Mouse (Mus musculus): ENCODE measurements around the gene Wfdc12. TPM values are rescaled to one million over a fixed set of nuclear protein-coding genes. Genes with fewer than 3 reads are reported as not detected.

Wfdc12 gene
- not detected in 2 replicates for polyA plus RNA-seq (2021; fragmentation: Nextera tagmentation)
- long read RNA-seq, experiment 1 = 0 reads
- long read RNA-seq, experiment 2 = 0 reads

DNA sequence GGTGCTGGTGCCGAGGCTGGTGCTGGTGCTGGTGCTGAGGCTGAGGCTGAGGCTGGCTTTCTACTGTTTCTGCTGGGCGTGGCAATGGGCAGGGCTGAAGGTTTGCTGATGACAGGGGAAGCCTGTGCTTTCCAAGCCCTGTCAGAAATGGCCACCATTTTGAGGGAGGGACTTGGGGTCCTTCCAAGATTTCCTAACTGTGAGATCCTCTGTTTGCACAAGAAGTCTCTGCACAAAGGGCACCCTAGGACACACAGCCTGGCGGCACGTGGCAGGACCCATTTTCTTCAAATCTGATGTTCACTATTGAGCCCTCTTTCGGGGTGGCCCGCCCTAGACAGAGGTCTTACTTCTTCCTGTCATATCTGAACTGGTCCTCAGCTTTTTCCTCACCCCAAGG lies at the start of gene Wfdc12:
Gene Wfdc12 (minus strand): TSS at position 33 of the 400 bp plus-strand sequence.

DNA sequence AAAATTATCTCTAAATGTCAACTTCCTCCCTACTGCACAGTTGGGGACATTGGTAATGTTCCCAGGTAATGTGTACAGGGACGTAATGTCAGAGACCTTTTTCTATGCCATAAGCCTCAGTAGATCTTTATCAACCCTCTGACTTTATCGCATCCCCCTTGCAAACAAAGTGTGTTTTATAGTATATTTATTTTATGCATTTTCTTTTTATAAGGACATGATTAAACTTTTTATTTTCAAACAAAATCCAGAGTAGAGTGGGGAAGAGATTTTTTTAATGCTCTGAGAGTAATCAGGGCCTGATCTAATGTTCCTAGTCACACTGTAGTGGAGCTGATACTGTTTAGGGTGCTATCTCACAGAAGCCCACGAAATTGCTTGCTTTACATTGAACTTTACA lies 48.0 kb upstream of the Wfdc12 start, which contains the start of gene Svs2:
Gene Svs2 (minus strand): TSS at position 101 of the 400 bp plus-strand sequence.

DNA sequence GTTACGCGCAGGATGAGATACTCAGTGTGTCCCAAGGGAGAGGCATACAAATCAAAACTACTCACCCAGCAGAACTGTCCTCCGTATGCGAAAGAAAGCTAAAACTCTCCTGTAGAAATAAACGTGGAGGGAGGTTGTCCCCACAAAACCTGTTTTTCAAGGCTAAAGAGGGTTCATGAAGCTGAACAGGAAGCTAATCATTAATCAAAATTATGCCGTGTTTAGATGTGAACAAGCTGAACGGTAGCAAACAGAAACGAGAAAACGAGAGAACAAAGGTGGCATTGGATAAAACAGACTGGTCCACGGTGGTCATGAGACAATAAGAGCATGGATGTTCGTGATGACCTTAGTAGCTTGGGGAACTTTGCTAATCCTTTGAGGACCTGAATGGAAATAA lies 31.1 kb upstream of the Wfdc12 start, which contains the start of gene Wfdc15b:
Gene Wfdc15b (minus strand): TSS at position 139 of the 400 bp plus-strand sequence.

DNA sequence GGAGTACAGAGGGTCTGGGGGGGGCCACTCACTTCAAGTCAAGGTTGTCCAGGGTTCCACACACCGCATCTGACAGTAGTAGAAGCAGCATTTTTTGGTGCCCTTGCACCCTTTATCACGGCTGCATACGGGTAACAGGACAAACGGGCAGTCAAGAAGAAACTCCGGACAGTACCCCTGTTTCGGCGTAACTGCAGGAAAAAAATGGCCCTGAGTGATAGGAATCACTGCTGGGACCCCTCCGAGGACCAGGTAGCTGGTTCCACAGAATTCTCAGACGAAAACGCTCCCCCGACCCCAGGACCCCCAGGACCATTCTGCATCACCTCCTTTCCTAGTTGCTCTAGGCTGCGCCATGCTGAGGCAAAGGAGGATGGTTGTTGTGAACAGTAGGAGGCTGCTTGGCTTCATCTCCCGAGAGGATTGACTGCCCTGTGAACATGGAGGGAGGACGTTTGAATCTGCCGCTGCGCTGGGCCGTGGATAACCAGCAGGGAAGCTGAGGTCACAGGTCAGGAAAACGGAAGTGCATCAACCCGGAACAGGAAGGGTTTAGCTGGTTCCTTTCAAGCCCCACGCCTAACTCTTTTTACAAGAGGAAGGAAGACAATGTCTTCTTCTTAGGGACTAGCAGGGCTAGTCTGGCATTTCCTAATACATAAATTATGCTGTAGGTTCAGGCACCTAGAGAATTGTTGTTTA lies 9.4 kb upstream of the Wfdc12 start, which contains the start of gene Wfdc15a:
Gene Wfdc15a (minus strand): TSS at position 505 of the 702 bp plus-strand sequence.

DNA sequence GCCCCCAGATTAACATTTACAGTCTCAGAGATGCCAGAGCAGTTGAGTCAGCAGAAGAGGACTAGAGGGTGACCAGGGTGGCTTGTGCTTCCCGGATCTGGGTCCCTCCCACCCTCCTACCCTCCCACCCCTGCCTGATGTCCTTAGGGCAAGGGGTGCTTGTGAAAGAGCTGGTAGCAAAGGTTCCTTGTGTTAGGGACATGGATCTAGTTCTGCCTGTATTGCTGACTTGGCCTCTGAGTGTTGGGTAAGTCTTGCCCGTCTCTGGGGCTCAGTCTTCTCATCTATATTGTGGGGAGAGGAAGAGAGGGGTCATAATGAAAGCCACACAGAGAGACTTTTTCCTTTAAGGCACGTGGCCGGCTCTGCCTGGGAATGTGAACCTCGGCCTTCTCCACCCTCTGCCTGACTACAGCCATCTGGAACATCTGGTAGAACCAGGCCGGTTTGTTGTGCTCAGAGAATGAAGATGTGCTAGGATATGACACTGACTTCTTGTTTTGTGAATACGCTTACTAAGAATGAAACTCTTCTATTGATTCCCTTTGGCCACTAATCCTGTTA lies 7.6 kb downstream of the Wfdc12 start, which contains the start of gene Wfdc5:
Gene Wfdc5 (minus strand): TSS at position 51 of the 564 bp plus-strand sequence.

DNA sequence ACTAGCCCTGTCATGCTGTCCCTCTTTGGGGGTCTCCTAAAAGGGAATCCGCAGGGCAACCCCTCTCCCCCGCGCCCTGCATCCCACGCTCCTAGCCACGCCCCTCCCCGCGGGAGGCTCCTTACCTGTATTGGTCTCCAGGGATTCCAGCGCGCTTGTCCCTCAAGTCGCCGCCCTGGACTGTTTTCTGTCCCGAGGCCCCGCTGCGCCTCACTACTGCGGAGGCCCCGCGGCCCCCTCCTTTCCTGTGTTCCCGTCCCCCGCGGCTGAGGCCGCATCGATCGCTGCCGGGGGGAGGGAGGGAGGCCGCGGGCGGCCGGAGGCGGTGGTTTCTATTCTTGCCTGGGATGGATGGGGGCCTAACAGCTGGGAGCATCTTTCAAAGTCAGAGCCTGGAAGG lies 19.5 kb downstream of the Wfdc12 start, which contains the start of gene Kcns1:
Gene Kcns1 (minus strand): TSS at position 212 of the 400 bp plus-strand sequence.

Other genes with a start within 250 kb of the Wfdc12 start
- 525 and 537 TPM in 2 replicates for gene Ywhab, start 195.6 kb downstream of the Wfdc12 start, polyA plus RNA-seq (2021; fragmentation: Nextera tagmentation)
- gene Pabpc1l, start 165.2 kb downstream of the Wfdc12 start, polyA plus RNA-seq (2021; fragmentation: Nextera tagmentation) = 0.21 and 0.78 TPM in 2 replicates
- gene Stk4, start 120.3 kb downstream of the Wfdc12 start, polyA plus RNA-seq (2021; fragmentation: Nextera tagmentation) = 13.3 and 21.5 TPM in 2 replicates
- gene Tomm34, start 119.4 kb downstream of the Wfdc12 start, polyA plus RNA-seq (2021; fragmentation: Nextera tagmentation) = 105 and 112 TPM in 2 replicates
- 6.0 and 9.7 TPM in 2 replicates for gene Kcns1, start 19.5 kb downstream of the Wfdc12 start, polyA plus RNA-seq (2021; fragmentation: Nextera tagmentation)
- gene Wfdc5, start 7.9 kb downstream of the Wfdc12 start, polyA plus RNA-seq (2021; fragmentation: Nextera tagmentation) = not detected in 2 replicates
- gene Wfdc15a, start 9.5 kb upstream of the Wfdc12 start, polyA plus RNA-seq (2021; fragmentation: Nextera tagmentation) = not detected in 2 replicates
- not detected in 2 replicates for gene Wfdc15b, start 31.1 kb upstream of the Wfdc12 start, polyA plus RNA-seq (2021; fragmentation: Nextera tagmentation)
- not detected in 2 replicates for gene Svs2, start 47.9 kb upstream of the Wfdc12 start, polyA plus RNA-seq (2021; fragmentation: Nextera tagmentation)
- not detected in 2 replicates for gene Svs3b, start 66.0 kb upstream of the Wfdc12 start, polyA plus RNA-seq (2021; fragmentation: Nextera tagmentation)
- not detected in 2 replicates for gene Svs4, start 87.9 kb upstream of the Wfdc12 start, polyA plus RNA-seq (2021; fragmentation: Nextera tagmentation)
- gene Svs3a, start 98.7 kb upstream of the Wfdc12 start, polyA plus RNA-seq (2021; fragmentation: Nextera tagmentation) = not detected in 2 replicates
- gene Svs6, start 126.1 kb upstream of the Wfdc12 start, polyA plus RNA-seq (2021; fragmentation: Nextera tagmentation) = not detected in 2 replicates
- not detected in 2 replicates for gene Svs5, start 142.1 kb upstream of the Wfdc12 start, polyA plus RNA-seq (2021; fragmentation: Nextera tagmentation)
- gene Slpi, start 198.5 kb upstream of the Wfdc12 start, polyA plus RNA-seq (2021; fragmentation: Nextera tagmentation) = 0.40 TPM in 1 of 2 replicates, not detected in the other
- gene Rbpjl, start 212.5 kb upstream of the Wfdc12 start, polyA plus RNA-seq (2021; fragmentation: Nextera tagmentation) = 0.16 and 0.23 TPM in 2 replicates
- 3.8 and 3.9 TPM in 2 replicates for gene Matn4, start 214.6 kb upstream of the Wfdc12 start, polyA plus RNA-seq (2021; fragmentation: Nextera tagmentation)

Measured in left cerebral cortex, adult 6 months (tissue).